Mouse (Mus musculus) CD4-positive, CD25-positive, alpha-beta regulatory T cell, adult 4 months (primary cell): ENCODE data around the gene Wrap53. TPM values are rescaled to one million over a fixed set of nuclear protein-coding genes. Genes with fewer than 3 reads are reported as not detected.
"Not testable (repeated sequence)": the region's sequence is repeated elsewhere in the genome, so short reads cannot be mapped to it uniquely, and the experiment has no call there.

Experiments used
- ATAC-seq: one replicate; pipeline ENCODE4 v1.8.0; 2017
- polyA plus RNA-seq, 2 experiments: library from polyadenylated mRNA; unstranded; fragments of 100-300 nt; shearing (Covaris generic); gene quantifications; one replicate each; pipeline ENCODE4 v1.2.1; 2017

Gene Wrap53
- polyA plus RNA-seq, 2 experiments from 2014 or later = 23.0 to 31.9 TPM

DNA sequence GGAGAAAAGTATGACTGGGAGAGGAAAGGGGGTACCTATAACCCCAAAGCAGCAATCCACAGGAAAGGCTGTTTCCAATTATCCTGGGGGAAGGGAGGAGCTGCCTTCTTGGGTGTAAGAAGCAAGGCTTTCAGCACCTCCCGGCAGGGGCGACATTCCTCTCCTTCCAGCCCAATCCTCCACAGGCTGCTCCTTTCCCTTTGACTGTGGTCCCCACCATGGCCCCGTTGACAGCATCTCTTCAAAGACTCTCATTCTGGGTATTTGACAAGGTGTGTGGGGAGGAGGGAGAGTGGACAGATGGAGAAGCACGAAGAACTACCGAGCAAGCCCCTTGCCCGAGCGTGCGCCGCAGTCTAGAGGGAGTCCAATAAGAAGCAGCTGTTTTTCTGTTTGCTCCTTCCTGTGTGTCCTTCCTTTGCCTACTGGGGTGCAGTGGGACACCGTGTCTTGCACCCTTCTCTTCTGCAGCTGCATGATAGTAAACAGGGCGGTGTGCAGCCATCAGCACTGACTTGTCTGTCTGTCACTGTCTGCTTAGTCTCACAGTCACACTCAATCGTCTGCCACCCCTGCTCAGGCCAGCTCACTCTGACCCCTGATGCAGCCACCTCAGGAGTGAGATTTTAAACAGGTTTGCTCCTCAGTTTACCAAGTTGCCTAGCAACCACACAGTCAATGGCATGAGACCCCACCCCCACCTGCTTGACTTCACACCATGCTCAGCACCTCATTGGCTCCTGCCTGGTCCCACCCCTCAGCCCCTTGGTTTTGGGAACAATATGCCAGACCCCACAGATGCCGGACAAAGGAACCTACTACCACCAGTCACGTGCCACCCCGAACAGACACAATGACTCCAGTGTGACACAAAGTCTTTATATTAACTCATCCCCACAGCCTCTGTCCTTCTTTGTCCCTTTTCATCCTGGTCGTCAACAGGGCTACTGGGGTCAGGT, 18.9 kb downstream of the Wrap53 start:
- ATAC-seq = no peak

GRCm38 (mm10) chr11:69559851-69560765, 19.9 kb downstream of the Wrap53 start, which contains the start of gene Efnb3:
TSS of gene Efnb3 (minus strand) at chr11:69560205.
- ATAC-seq = no peak

- no peak for ATAC-seq
These were observed 20.9 kb downstream of the Wrap53 start for GRCm38 (mm10) chr11:69559183-69559582.

GRCm38 (mm10) chr11:69558756-69559155, 21.3 kb downstream of the Wrap53 start:
- ATAC-seq = no peak

DNA sequence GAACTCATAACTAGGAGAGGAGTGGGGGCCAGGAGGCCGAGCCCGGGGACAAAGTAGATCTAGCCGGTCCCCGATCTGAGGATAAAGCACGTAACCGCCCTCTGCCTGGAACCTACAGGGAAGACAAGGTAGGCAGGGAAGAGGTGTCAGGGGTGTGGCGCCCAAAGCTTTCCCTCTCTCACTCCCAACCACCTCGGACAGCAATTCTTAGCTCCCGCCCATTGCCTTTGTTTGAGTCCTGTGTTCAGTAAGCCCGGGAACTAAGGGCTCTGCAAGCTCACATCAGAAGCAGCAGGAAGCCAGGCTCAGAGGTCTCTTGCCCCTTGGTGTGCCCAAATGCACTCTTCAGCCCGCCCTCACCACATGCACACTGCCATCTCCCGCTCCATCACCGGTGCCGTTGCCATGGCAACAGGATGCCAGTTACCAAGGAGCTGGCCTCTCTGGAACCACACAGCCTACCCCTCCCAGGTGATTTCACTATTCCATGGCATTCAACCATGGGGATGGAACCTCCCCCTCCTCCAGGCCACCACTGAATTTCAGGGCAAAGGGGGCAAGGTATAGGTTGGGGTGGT, 22.6 kb downstream of the Wrap53 start:
- ATAC-seq = no peak

GRCm38 (mm10) chr11:69554539-69555140, 25.4 kb downstream of the Wrap53 start:
- ATAC-seq = no peak

DNA sequence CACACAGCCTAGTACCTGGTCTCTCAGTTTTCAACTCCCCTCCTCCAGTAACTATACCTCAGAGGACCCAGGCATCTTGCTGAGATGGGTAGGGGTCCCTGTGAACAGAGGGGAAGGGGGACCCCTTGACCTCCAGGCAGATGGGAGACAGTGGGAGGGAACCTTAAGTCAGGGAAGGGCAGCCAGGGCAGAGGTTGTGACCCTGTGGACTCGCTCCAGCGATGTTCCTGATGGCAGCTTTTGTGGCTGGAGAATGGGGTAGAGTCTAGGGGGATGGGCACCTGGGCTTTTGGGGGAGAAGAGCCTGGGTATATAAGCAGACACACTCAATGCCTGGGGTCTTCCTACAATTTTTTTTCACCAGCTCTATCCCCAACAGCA, 26.7 kb downstream of the Wrap53 start:
- ATAC-seq = no peak

DNA sequence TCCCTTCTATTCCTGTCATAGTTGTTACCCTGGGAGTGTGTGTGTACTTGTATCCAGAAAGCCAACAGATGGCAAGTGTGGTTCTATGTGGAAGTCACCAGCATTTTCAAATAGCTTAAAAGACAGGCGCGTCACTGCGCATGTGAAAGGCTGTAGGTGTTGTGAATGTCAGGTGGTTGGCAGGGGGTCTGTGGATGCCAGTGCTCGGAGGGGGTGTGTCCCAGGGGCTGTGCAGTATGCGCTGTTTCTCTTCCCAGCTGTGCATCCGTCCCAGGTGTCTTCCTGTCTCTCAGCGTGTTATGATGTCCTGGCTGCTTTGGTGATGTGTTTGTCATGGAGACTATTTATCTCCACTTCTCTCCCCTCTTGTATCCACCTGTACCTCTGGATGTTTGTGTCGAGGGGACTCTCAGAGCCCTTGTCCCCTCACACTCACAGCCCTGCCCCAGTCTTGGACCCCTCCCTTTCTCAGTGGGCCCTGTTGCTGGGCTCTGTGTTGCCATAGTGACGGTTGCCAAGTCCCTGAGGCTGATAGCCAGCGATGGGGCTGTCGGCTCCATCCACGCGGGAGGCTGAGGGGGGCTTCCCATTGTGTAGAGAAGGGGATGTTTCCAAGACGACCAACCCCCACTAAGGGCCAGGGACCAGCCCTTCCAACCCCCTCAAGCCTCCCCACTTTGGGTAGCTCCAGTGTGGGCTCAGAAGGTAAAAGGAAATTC, 27.3 kb downstream of the Wrap53 start:
- ATAC-seq = no peak

GRCm38 (mm10) chr11:69551310-69551709, 28.7 kb downstream of the Wrap53 start:
- no peak for ATAC-seq

- no peak for ATAC-seq
These were observed 30.9 kb downstream of the Wrap53 start, which contains the start of gene Dnah2 for GRCm38 (mm10) chr11:69549060-69549656. TSS of gene Dnah2 (minus strand) at chr11:69549110.

GRCm38 (mm10) chr11:69547071-69547470, 33.0 kb downstream of the Wrap53 start:
- no peak for ATAC-seq

GRCm38 (mm10) chr11:69546423-69547053, 33.5 kb downstream of the Wrap53 start:
- ATAC-seq = no peak

DNA sequence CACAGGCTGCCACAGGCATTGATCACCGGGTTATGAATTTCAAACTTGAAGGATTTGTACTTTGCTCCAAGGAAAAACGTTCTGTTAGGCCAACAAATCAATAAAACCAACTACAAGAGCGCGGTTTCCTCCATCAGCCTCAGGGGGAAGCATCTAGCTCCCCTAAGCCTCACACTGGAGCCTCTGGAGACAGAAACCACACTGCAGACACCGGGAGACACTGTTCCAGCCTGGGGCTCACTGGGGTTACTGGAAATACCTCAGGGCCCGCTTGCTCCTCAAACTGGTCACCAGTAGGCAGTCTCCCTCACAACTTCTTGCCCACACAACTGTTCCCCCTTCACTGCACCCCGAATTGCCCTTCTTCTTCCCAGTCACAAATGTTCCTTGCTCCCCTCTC, 34.1 kb downstream of the Wrap53 start:
- ATAC-seq = no peak

- ATAC-seq = no peak
These were observed 36.5 kb downstream of the Wrap53 start for GRCm38 (mm10) chr11:69543598-69543997.

DNA sequence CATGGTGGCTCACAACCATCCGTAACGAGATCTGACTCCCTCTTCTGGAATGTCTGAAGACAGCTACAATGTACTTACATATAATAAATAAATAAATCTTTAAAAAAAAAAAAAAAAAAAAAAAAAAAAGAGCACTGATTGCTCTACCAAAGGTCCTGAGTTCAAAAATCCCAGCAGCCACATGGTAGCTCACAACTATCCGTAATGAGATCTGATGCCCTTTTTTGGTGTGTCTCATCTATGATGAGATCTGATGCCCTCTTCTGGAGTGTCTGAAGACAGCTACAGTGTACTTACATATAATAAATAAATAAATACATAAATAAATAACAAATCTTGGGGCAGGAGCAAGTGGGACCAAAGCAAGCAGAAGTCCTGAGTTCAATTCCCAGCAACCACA, 38.3 kb downstream of the Wrap53 start:
- not testable (repeated sequence) for ATAC-seq

- ATAC-seq = no peak
These were observed 39.4 kb downstream of the Wrap53 start for GRCm38 (mm10) chr11:69540700-69541099.

DNA sequence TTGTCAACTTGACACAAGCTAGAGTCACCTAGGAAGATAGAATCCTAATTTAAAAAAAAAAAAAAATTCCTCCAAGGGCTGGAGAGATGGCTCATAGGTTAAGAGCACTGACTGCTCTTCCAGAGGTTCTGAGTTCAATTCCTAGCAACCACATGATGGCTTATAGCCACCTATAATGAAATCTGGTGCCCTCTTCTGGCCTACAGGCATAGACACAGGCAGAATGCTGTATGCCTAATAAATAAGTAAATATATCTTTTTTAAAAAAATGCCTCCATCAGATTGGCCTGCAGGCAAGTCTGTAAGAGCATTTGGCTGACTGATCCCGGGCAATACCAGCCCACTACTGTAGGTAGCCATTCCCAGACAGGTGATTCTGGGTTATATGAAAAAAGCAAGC, 45.1 kb downstream of the Wrap53 start:
- no peak for ATAC-seq

DNA sequence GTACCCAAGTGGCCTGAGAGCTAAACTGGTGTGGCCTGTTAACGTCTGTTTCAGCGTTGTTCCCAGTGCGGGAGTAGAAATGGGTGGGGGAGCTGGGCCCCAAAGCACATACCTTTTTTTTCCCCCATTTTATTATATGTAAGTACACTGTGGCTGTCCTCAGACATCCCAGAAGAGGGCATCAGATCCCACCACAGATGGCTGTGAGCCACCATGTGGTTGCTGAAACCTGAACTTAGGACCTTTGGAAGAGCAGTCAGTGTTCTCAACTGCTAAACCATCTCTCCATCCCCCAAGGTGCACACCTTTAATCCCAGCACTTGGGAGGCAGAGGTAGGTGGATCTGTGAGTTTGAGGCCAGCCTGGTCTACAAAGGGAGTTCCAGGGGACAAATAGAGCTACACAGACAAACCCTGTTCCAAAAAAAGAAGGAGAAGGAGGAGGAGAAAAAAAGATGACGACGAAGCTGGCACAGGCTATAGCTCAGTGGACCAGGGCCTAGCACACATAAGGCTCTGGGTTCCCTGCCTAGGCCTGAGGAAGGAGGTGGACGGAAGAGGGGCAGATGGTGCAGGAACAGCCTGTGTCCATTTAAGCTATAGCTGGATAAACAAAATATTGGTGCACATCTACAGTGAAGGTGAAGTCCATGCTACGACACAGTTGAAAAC, 47.4 kb downstream of the Wrap53 start:
- no peak for ATAC-seq

GRCm38 (mm10) chr11:69530755-69531154, 49.3 kb downstream of the Wrap53 start:
- ATAC-seq = not testable (repeated sequence)

DNA sequence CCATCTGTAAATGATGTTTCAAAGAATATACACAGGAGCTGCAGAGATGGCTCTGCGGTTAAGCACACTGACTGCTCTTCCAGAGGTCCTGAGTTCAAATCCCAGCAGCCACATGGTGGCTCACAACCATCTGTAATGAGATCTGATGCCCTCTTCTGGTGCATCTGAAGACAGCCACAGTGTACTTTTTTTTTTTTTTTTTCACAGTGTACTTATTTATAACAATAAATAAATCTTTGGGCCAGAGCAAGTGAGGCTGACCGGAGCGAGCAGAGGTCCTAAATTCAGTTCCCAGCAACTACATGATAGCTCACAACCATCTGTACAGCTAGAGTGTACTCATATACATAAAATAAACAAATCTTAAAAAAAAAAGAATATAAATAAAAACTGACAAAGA, 49.8 kb downstream of the Wrap53 start:
- not testable (repeated sequence) for ATAC-seq
